Comparison of ENCODE assay signal across 20 mouse cellular contexts in genomic region chr1:135771573-135771970, GRCm38 (mm10). TPM values are rescaled to one million over a fixed set of nuclear protein-coding genes. Genes with fewer than 3 reads are reported as not detected.
A peak's percentile ranks its signal among the peaks of the same experiment; 100 is the strongest.
DNase-seq lines count a peak whose midpoint lies in the region; ATAC-seq lines count a peak whose summit lies in the region.
"Had no signal": no experiment of that assay in that cellular context is flagged by ENCODE, and none has a peak within 500 bp of the region (broad histone marks: within the 10 kb centered on the region; RNA-seq: fewer than 3 reads in every experiment).

No protein-coding gene starts in this region.

- peak overlapping the region; percentile 53; the same call in 1 of the 2 replicates for H3K27ac ChIP-seq in heart, embryonic 12.5 days (ENCODE audit: poor library complexity, severe bottlenecking)
- peak overlapping the region; percentile 74 for H3K27ac ChIP-seq in limb, embryonic 15.5 days
- no peak overlapping the region for H3K27ac ChIP-seq in limb, embryonic 10.5 days
- peak overlapping the region; percentile 37 for H3K27ac ChIP-seq in stomach, embryonic 15.5 days
- H3K27ac ChIP-seq: hindbrain, embryonic 15.5 days; liver, embryonic 13.5 days; midbrain, embryonic 10.5 days had no signal

- no peak for DNase-seq in heart, postnatal 25 days (ENCODE audit: low spot score)
- DNase-seq in limb, embryonic 10.5 days (ENCODE audit: low spot score), result no peak
- DNase-seq in NIH3T3 (ENCODE audit: low read depth), result peak; percentile 71
- no peak for DNase-seq in retina, embryonic 14.5 days (ENCODE audit: low spot score)
- DNase-seq: cerebellum, adult 18-20 months; kidney, adult 8-10 months; liver, embryonic 13.5 days; spleen, adult 18-20 months had no signal

- H3K4me3 ChIP-seq in heart, embryonic 12.5 days, result no peak overlapping the region
- H3K4me3 ChIP-seq in limb, embryonic 15.5 days, result no peak overlapping the region
- H3K4me3 ChIP-seq in limb, embryonic 10.5 days, result no peak overlapping the region
- H3K4me3 ChIP-seq in stomach, embryonic 15.5 days (replicated peaks), result no peak overlapping the region
- H3K4me3 ChIP-seq: hindbrain, embryonic 15.5 days; liver, embryonic 13.5 days; midbrain, embryonic 10.5 days had no signal

- intact Hi-C loops in heart, postnatal 25 days (cut with DNase I), result no loop called here

- WGBS in heart, embryonic 12.5 days, result 65% methylated on average over 8 of the region's 8 CpGs
- 63% methylated on average over 8 of the region's 8 CpGs for WGBS in limb, embryonic 15.5 days
- WGBS in limb, embryonic 10.5 days, result 77% methylated on average over 8 of the region's 8 CpGs
- 67% methylated on average over 8 of the region's 8 CpGs for WGBS in stomach, embryonic 15.5 days

- peaks cover 18% of the 10 kb centered on the region for H3K36me3 ChIP-seq in heart, embryonic 12.5 days
- H3K36me3 ChIP-seq in limb, embryonic 15.5 days, result peaks cover 25% of the 10 kb centered on the region
- H3K36me3 ChIP-seq in limb, embryonic 10.5 days, result peaks cover 13% of the 10 kb centered on the region
- H3K36me3 ChIP-seq in stomach, embryonic 15.5 days, result peaks cover 3% of the 10 kb centered on the region; the same call in 1 of the 2 replicates
- H3K36me3 ChIP-seq: hindbrain, embryonic 15.5 days had no signal

- H3K4me1 ChIP-seq in heart, embryonic 12.5 days (replicated peaks), result peaks cover 63% of the 10 kb centered on the region
- peaks cover 51% of the 10 kb centered on the region for H3K4me1 ChIP-seq in limb, embryonic 15.5 days
- H3K4me1 ChIP-seq in limb, embryonic 10.5 days, result peaks cover 44% of the 10 kb centered on the region
- peaks cover 31% of the 10 kb centered on the region; the same call in 1 of the 2 replicates for H3K4me1 ChIP-seq in stomach, embryonic 15.5 days

- H3K4me2 ChIP-seq in heart, embryonic 12.5 days, result no peak overlapping the region
- H3K4me2 ChIP-seq in limb, embryonic 15.5 days, result no peak overlapping the region
- no peak overlapping the region for H3K4me2 ChIP-seq in stomach, embryonic 15.5 days
- H3K4me2 ChIP-seq: hindbrain, embryonic 15.5 days; liver, embryonic 13.5 days had no signal

- ATAC-seq in heart, embryonic 12.5 days (ENCODE audit: insufficient number of reproducible peaks, low FRiP score), result no peak
- ATAC-seq in limb, embryonic 15.5 days (ENCODE audit: insufficient number of reproducible peaks, low FRiP score, low TSS enrichment, low read depth), result no peak
- no peak for ATAC-seq in stomach, embryonic 15.5 days (ENCODE audit: insufficient read depth, low FRiP score, low read depth)
- ATAC-seq in megakaryocyte-erythroid progenitor cell, adult 5-6 weeks (replicated peaks; ENCODE audit: low FRiP score, low TSS enrichment, poor library complexity, severe bottlenecking), result no peak
- ATAC-seq: CD4-positive, CD25-positive, alpha-beta regulatory T cell, adult 4 months; forebrain, embryonic 14.5 days had no signal

- H3K27me3 ChIP-seq in heart, embryonic 12.5 days (replicated peaks), result no peaks in the 10 kb centered on the region
- H3K27me3 ChIP-seq in limb, embryonic 15.5 days, result no peaks in the 10 kb centered on the region
- 0 out of 2 replicates have a peak, but pooled peaks cover 12% of the 10 kb centered on the region for H3K27me3 ChIP-seq in limb, embryonic 10.5 days (ENCODE audit: low read depth, poor library complexity, severe bottlenecking)
- H3K27me3 ChIP-seq in stomach, embryonic 15.5 days (replicated peaks), result no peaks in the 10 kb centered on the region
- H3K27me3 ChIP-seq: hindbrain, embryonic 15.5 days had no signal

- no peaks in the 10 kb centered on the region for H3K9me3 ChIP-seq in heart, embryonic 12.5 days (replicated peaks)
- no peaks in the 10 kb centered on the region for H3K9me3 ChIP-seq in limb, embryonic 15.5 days
- H3K9me3 ChIP-seq in limb, embryonic 10.5 days (replicated peaks), result no peaks in the 10 kb centered on the region
- no peaks in the 10 kb centered on the region for H3K9me3 ChIP-seq in stomach, embryonic 15.5 days
- H3K9me3 ChIP-seq: hindbrain, embryonic 15.5 days; liver, embryonic 13.5 days; midbrain, embryonic 10.5 days had no signal

- no peak overlapping the region for H3K9ac ChIP-seq in heart, embryonic 12.5 days
- no peak overlapping the region for H3K9ac ChIP-seq in limb, embryonic 15.5 days
- no peak overlapping the region for H3K9ac ChIP-seq in stomach, embryonic 15.5 days
- H3K9ac ChIP-seq: hindbrain, embryonic 15.5 days; liver, embryonic 13.5 days had no signal

RNA-seq across cellular contexts. Expression of gene Phlda3, which starts 5.7 kb away (rescaled TPM):
- polyA plus RNA-seq in heart, embryonic 12.5 days (2016; fragmentation: Nextera tagmentation; extraction: Ambion mirVana), result 73.0 and 74.1 TPM in 2 replicates
- 10 to 100 TPM; 12.9 to 14.6 TPM for total RNA-seq in heart, postnatal 25 days (2021)
- 96.2 and 105 TPM in 2 replicates for polyA plus RNA-seq in limb, embryonic 15.5 days (2015; fragmentation: Nextera tagmentation; extraction: Ambion mirVana)
- polyA plus RNA-seq in limb, embryonic 10.5 days (2016; fragmentation: Nextera tagmentation; extraction: Ambion mirVana), result 30.2 and 33.0 TPM in 2 replicates
- 79.8 and 95.3 TPM in 2 replicates for polyA plus RNA-seq in stomach, embryonic 15.5 days (2015; fragmentation: Nextera tagmentation; extraction: Ambion mirVana)
- 1.8 and 7.6 TPM in 2 replicates for total RNA-seq in megakaryocyte-erythroid progenitor cell, adult 5-6 weeks (2014; fragmentation: Nextera tagmentation)
- 0.94 and 2.1 TPM in 2 replicates for total RNA-seq in megakaryocyte-erythroid progenitor cell, adult 5-6 weeks (2017)

RNA-seq across cellular contexts. Expression of gene Tnni1, which starts 7.7 kb away (rescaled TPM):
- polyA plus RNA-seq in heart, embryonic 12.5 days (2016; fragmentation: Nextera tagmentation; extraction: Ambion mirVana), result 3,113 and 3,172 TPM in 2 replicates
- total RNA-seq in heart, postnatal 25 days (2021), result 1 to 10 TPM; 2.0 to 2.3 TPM
- polyA plus RNA-seq in limb, embryonic 15.5 days (2015; fragmentation: Nextera tagmentation; extraction: Ambion mirVana), result 231 and 577 TPM in 2 replicates
- 8.3 and 12.7 TPM in 2 replicates for polyA plus RNA-seq in limb, embryonic 10.5 days (2016; fragmentation: Nextera tagmentation; extraction: Ambion mirVana)
- 8.8 and 15.3 TPM in 2 replicates for polyA plus RNA-seq in stomach, embryonic 15.5 days (2015; fragmentation: Nextera tagmentation; extraction: Ambion mirVana)
- 5.4 TPM in 1 of 2 replicates, not detected in the other for total RNA-seq in megakaryocyte-erythroid progenitor cell, adult 5-6 weeks (2014; fragmentation: Nextera tagmentation)
- total RNA-seq in megakaryocyte-erythroid progenitor cell, adult 5-6 weeks (2017), result 0.46 TPM in 1 of 2 replicates, not detected in the other
- total RNA-seq: common myeloid progenitor, adult 5-6 weeks; granulocyte monocyte progenitor cell, adult 5-6 weeks; left cerebral cortex, postnatal 4 days; neutrophil, adult 5-6 weeks had no signal
- polyA plus RNA-seq: CD4-positive, CD25-positive, alpha-beta regulatory T cell, adult 4 months had no signal

RNA-seq across cellular contexts. Expression of gene Lad1, which starts 46.8 kb away (rescaled TPM):
- 3.0 and 3.3 TPM in 2 replicates for polyA plus RNA-seq in heart, embryonic 12.5 days (2016; fragmentation: Nextera tagmentation; extraction: Ambion mirVana)
- total RNA-seq in heart, postnatal 25 days (2021), result 1 to 10 TPM; 5.6 to 6.0 TPM
- polyA plus RNA-seq in limb, embryonic 15.5 days (2015; fragmentation: Nextera tagmentation; extraction: Ambion mirVana), result 63.8 and 67.8 TPM in 2 replicates
- 5.1 and 6.0 TPM in 2 replicates for polyA plus RNA-seq in limb, embryonic 10.5 days (2016; fragmentation: Nextera tagmentation; extraction: Ambion mirVana)
- polyA plus RNA-seq in stomach, embryonic 15.5 days (2015; fragmentation: Nextera tagmentation; extraction: Ambion mirVana), result 95.0 and 97.1 TPM in 2 replicates
- not detected in 2 replicates for total RNA-seq in megakaryocyte-erythroid progenitor cell, adult 5-6 weeks (2014; fragmentation: Nextera tagmentation)
- not detected in 2 replicates for total RNA-seq in megakaryocyte-erythroid progenitor cell, adult 5-6 weeks (2017)
- total RNA-seq: common myeloid progenitor, adult 5-6 weeks; granulocyte monocyte progenitor cell, adult 5-6 weeks had no signal

RNA-seq across cellular contexts. Expression of gene Csrp1, which starts 51.7 kb away (rescaled TPM):
- polyA plus RNA-seq in heart, embryonic 12.5 days (2016; fragmentation: Nextera tagmentation; extraction: Ambion mirVana), result 266 and 270 TPM in 2 replicates
- total RNA-seq in heart, postnatal 25 days (2021), result 10 to 100 TPM; 48.0 to 56.7 TPM
- 89.7 and 104 TPM in 2 replicates for polyA plus RNA-seq in limb, embryonic 15.5 days (2015; fragmentation: Nextera tagmentation; extraction: Ambion mirVana)
- polyA plus RNA-seq in limb, embryonic 10.5 days (2016; fragmentation: Nextera tagmentation; extraction: Ambion mirVana), result 46.3 and 54.4 TPM in 2 replicates
- 225 and 236 TPM in 2 replicates for polyA plus RNA-seq in stomach, embryonic 15.5 days (2015; fragmentation: Nextera tagmentation; extraction: Ambion mirVana)
- total RNA-seq in megakaryocyte-erythroid progenitor cell, adult 5-6 weeks (2014; fragmentation: Nextera tagmentation), result 77.6 and 100 TPM in 2 replicates
- 91.4 and 112 TPM in 2 replicates for total RNA-seq in megakaryocyte-erythroid progenitor cell, adult 5-6 weeks (2017)

Comparison
In these comparisons a context has a peak if more than half of its experiments do, and no peak if none do; other contexts are left out.
1. RNA of gene Tnni1, which starts 7.7 kb away (polyA plus RNA-seq): 3,113 to 3,172 TPM in heart, embryonic 12.5 days and 231 to 577 TPM in limb, embryonic 15.5 days; 8.8 to 15.3 TPM in stomach, embryonic 15.5 days and 8.3 to 12.7 TPM in limb, embryonic 10.5 days; every median in the first group is over 10 times any median in the second.